Mouse (Mus musculus) lung, postnatal 0 days (tissue): ENCODE measurements around the gene Mettl5. TPM values are rescaled to one million over a fixed set of nuclear protein-coding genes. Genes with fewer than 3 reads are reported as not detected.

Experiments used
- ATAC-seq: fragments of 200-750 bp; cut with Nextera tagmentation; 2 replicates; pipeline ENCODE4 v1.8.0; 2017; ENCODE audit warnings: moderate library complexity
- DNase-seq: peaks from one replicate; pipeline ENCODE4 v3.0.0-alpha.2; 2016; ENCODE audit warnings: low spot score
- H3K27ac ChIP-seq: fragments of 300-500 bp; sonication (generic); 2 replicates; pipeline ENCODE4 v1.5.1; 2014; ENCODE audit warnings: antibody characterized with exemption, mild to moderate bottlenecking, low read length, mixed read lengths
- H3K27me3 ChIP-seq: fragments of 300-500 bp; sonication (generic); replicated peaks from 2 replicates; pipeline ENCODE4 v1.6.1; 2014; ENCODE audit warnings: low read length, mixed read lengths; ENCODE audit not compliant: insufficient read depth
- H3K36me3 ChIP-seq: fragments of 300-500 bp; sonication (generic); 2 replicates; pipeline ENCODE4 v1.6.1; 2014; ENCODE audit warnings: low read length, mixed read lengths; ENCODE audit not compliant: insufficient read depth
- H3K4me1 ChIP-seq: fragments of 300-500 bp; sonication (generic); 2 replicates; pipeline ENCODE4 v1.6.1; 2014; ENCODE audit warnings: antibody characterized with exemption, low read depth, low read length, mixed read lengths; ENCODE audit not compliant: insufficient read depth
- H3K4me2 ChIP-seq: fragments of 300-500 bp; sonication (generic); replicated peaks from 2 replicates; pipeline ENCODE4 v1.6.1; 2014; ENCODE audit warnings: low read depth, mild to moderate bottlenecking, low read length, moderate library complexity, mixed read lengths
- H3K4me3 ChIP-seq: fragments of 300-500 bp; sonication (generic); 2 replicates; pipeline ENCODE4 v1.5.1; 2014; ENCODE audit warnings: low read depth, low read length
- H3K9ac ChIP-seq: fragments of 300-500 bp; sonication (generic); replicated peaks from 2 replicates; pipeline ENCODE4 v1.6.1; 2014; ENCODE audit warnings: low read depth, mild to moderate bottlenecking
- H3K9me3 ChIP-seq: fragments of 300-500 bp; sonication (generic); 2 replicates; pipeline ENCODE4 v1.6.1; 2016; ENCODE audit warnings: low read length, mixed read lengths
- CTCF ChIP-seq: IDR thresholded peaks from 2 replicates; pipeline ENCODE4 v1.5.1; 2016; ENCODE audit warnings: antibody characterized with exemption, mild to moderate bottlenecking
- EP300 ChIP-seq: IDR thresholded peaks from 2 replicates; pipeline ENCODE4 v1.6.1; 2016; ENCODE audit warnings: antibody characterized with exemption, mild to moderate bottlenecking, control low read depth
- WGBS: fragments of 180-500 bp; shearing (Covaris S2); extraction: QIAGEN DNeasy Blood & Tissue Kit; methylation state at CpG from one replicate; pipeline ENCODE4 v1.1.7; 2014; 5-methylcytosine and 5-hydroxymethylcytosine counted together
- polyA plus RNA-seq: library from polyadenylated mRNA; unstranded; fragments of >200 nt; fragmentation: Nextera tagmentation; extraction: Ambion mirVana; gene quantifications from 2 replicates; pipeline ENCODE4 v1.2.1, GENCODE M21; 2015

The Mettl5 gene
- polyA plus RNA-seq, 1 experiment from 2014 or later = 24.1 TPM

GRCm38 (mm10) chr2:69897618-69898575 lies 12.5 kb upstream of the Mettl5 start:
- H3K4me2 ChIP-seq = peak overlapping the region; percentile 93
- WGBS = under 1% methylated on average over 55 of the region's 55 CpGs
- DNase-seq = peak; percentile 79
- H3K9ac ChIP-seq = peak overlapping the region; percentile 96
- peak overlapping the region; percentile 100 for H3K4me3 ChIP-seq
- H3K4me1 ChIP-seq = no peaks in the 10 kb centered on the region
- peak; percentile 33 for TF ChIP-seq CTCF
- TF ChIP-seq EP300 = no peak
- H3K27me3 ChIP-seq = no peaks in the 10 kb centered on the region
- ATAC-seq = peak; percentile 64
- no peaks in the 10 kb centered on the region for H3K36me3 ChIP-seq
- H3K9me3 ChIP-seq = no peaks in the 10 kb centered on the region
- H3K27ac ChIP-seq = peak overlapping the region; percentile 98

DNA sequence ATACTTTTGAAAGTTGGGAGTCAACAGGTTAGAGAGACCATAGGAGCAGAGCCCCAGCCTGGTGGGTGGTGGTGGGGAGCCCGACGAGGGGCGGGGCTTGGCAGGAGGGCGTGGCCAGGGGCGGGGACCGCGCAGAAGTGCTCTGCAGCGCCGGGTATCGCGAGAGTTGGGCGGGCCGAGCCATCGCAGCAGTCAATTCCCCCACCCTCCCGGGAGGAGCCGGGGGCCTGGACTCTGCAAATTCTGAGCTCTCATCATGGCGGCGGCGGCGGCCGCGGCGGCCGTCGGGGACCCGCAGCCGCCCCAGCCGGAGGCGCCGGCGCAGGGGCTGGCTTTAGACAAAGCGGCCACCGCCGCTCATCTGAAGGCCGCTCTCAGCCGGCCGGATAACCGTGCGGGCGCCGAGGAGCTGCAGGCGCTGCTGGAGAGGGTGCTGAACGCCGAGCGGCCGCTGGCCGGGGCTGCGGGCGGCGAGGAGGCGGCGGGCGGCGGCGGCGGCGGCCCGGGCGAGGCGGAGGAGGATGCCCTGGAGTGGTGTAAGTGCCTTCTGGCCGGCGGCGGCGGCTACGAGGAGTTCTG lies 11.7 kb upstream of the Mettl5 start, which contains the start of gene Ubr3:
Ubr3 (plus strand) TSS at position 208 of the 579 bp plus-strand sequence.
- Histone ChIP-seq H3K9ac (peak within 1 kb of the TSS; percentile 96), H3K27ac (peak within 1 kb of the TSS; percentile 98), H3K9me3 (no peaks in the 10 kb centered on the region), H3K4me2 (peak within 1 kb of the TSS; percentile 93), H3K36me3 (no peaks in the 10 kb centered on the region), H3K27me3 (no peaks in the 10 kb centered on the region), H3K4me3 (peak within 1 kb of the TSS; percentile 100), H3K4me1 (no peaks in the 10 kb centered on the region)
- ATAC-seq (peak; percentile 99), DNase-seq (peak; percentile 98)
- no peak for TF ChIP-seq CTCF
- TF ChIP-seq EP300 = peak; percentile 42; the same call in 1 of the 2 replicates
- 2% methylated on average over 41 of the region's 65 CpGs for WGBS

GRCm38 (mm10) chr2:69896224-69896581 lies 10.8 kb upstream of the Mettl5 start:
- no peak for ATAC-seq
- WGBS = 91% methylated on average over 4 of the region's 4 CpGs
- Histone ChIP-seq H3K36me3 (no peaks in the 10 kb centered on the region), H3K9ac (no peak overlapping the region), H3K9me3 (no peaks in the 10 kb centered on the region), H3K27me3 (no peaks in the 10 kb centered on the region), H3K4me3 (no peak overlapping the region), H3K4me2 (no peak overlapping the region), H3K27ac (no peak overlapping the region), H3K4me1 (no peaks in the 10 kb centered on the region)
- TF ChIP-seq CTCF (no peak), EP300 (no peak)
- DNase-seq = no peak

DNA sequence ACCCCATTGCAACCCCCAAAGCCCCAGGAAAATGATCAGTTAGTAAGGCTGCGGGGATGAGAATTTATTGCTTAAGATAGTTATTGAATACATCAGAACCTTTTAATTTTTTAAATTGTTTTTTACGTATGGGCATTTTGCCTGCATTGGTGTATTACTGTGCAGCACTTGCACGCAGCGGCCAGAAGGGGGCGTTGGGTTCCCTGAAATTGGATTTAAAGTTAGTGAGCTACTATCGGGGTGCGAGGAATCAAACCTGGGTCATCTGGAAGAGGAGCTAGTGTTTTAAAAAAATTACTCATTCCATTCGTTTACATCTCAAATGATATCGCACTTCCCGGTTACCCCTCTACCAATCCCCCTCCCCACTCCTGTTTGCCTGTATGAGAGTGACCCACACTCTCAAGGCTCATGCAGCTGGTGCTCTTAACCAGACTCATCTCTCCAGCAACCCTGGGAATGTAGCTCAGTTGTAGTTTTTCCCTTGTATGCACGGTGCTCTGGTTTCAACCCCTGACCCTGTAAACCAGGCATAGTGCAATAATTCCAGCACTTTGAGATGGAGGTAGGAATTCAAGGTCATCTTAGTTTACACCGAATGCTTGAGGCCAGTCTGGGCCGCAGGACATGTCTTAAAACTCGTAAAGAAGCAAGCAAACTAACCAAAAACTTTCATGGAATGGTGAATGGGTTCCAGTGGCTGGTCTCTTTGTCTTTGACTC lies 10.2 kb upstream of the Mettl5 start:
- no peak overlapping the region for H3K9ac ChIP-seq
- ATAC-seq (no peak), DNase-seq (no peak)
- no peaks in the 10 kb centered on the region for H3K36me3 ChIP-seq
- no peaks in the 10 kb centered on the region for H3K9me3 ChIP-seq
- no peak overlapping the region for H3K4me2 ChIP-seq
- peak; percentile 58 for TF ChIP-seq CTCF
- no peak for TF ChIP-seq EP300
- no peaks in the 10 kb centered on the region for H3K27me3 ChIP-seq
- H3K4me3 ChIP-seq = no peak overlapping the region
- 60% methylated on average over 14 of the region's 14 CpGs for WGBS
- H3K27ac ChIP-seq = no peak overlapping the region
- no peaks in the 10 kb centered on the region for H3K4me1 ChIP-seq

DNA sequence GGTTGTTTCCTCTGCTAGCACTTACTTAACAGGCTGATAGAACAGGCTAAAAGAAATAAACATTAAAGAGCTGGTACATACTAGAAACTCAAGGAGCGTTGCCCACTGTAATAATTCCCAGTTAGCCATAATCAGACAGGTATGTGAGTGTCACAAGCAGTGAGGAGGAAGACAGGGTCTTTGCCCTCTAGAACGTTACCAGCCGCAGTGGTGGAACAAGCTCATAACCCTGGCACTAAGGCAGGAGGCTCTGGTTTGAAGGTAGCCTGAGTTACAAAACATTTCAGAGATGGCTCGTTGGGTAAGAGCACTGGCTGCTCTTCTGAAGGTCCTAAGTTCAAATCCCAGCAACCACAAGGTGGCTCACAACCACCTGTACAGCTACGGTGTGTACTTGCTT lies 8.5 kb upstream of the Mettl5 start:
- DNase-seq (no peak), ATAC-seq (no peak)
- no peak overlapping the region for H3K4me3 ChIP-seq
- no peak overlapping the region for H3K9ac ChIP-seq
- no peaks in the 10 kb centered on the region for H3K4me1 ChIP-seq
- no peaks in the 10 kb centered on the region for H3K9me3 ChIP-seq
- H3K27ac ChIP-seq = no peak overlapping the region
- H3K27me3 ChIP-seq = no peaks in the 10 kb centered on the region
- H3K4me2 ChIP-seq = no peak overlapping the region
- TF ChIP-seq CTCF (no peak), EP300 (no peak)
- no peaks in the 10 kb centered on the region for H3K36me3 ChIP-seq
- WGBS = 62% methylated on average over 5 of the region's 5 CpGs

- H3K9ac ChIP-seq = no peak overlapping the region
- no peaks in the 10 kb centered on the region for H3K4me1 ChIP-seq
- DNase-seq (no peak), ATAC-seq (no peak)
- H3K4me2 ChIP-seq = no peak overlapping the region
- H3K27me3 ChIP-seq = no peaks in the 10 kb centered on the region
- H3K27ac ChIP-seq = no peak overlapping the region
- 75% methylated on average over 1 of the region's 1 CpGs for WGBS
- no peak overlapping the region for H3K4me3 ChIP-seq
- H3K9me3 ChIP-seq = no peaks in the 10 kb centered on the region
- H3K36me3 ChIP-seq = no peaks in the 10 kb centered on the region
- no peak for TF ChIP-seq EP300
- TF ChIP-seq CTCF = no peak
These were observed 7.7 kb upstream of the Mettl5 start for GRCm38 (mm10) chr2:69893145-69893544.
